ENCODE assay signal across 18 mouse cellular contexts in the genomic region with DNA sequence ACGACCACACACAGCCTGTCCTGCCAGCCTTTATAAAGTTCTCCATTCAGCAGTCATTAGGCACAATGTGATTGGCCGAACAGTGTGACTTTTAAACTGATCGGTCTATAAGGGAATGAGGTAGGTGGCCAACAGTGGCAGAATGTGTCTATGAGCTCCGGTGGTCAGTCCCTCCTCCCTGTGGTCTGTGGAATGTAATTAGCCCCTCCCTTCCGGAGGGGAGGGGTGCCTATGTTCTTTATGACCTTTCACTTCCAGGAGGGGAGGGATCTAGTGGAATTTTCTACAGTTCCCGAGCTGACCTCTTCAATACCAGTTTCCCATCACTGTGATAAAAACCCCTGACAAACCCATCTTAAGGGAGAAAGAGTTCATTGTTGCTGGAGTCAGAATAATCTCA.
"Had no signal": no experiment of that assay in that cellular context is flagged by ENCODE, and none has a peak within 500 bp of the region (broad histone marks: within the 10 kb centered on the region; RNA-seq: fewer than 3 reads in every experiment).

No protein-coding gene starts in this region.

- H3K4me3 ChIP-seq: lung, embryonic 15.5 days; megakaryocyte, embryonic 14.5 days; midbrain, embryonic 13.5 days; midbrain, embryonic 15.5 days; neural tube, embryonic 12.5 days; stomach, embryonic 15.5 days had no signal

- DNase-seq: liver, postnatal 0 days; lung, adult 2 months; lung, postnatal 14 days; lung, postnatal 36 days; right cerebral cortex, postnatal 14 days; thymus, adult 2 months; thymus, postnatal 25 days; thymus, postnatal 4 days had no signal

- ATAC-seq: liver, postnatal 0 days; lung, postnatal 0 days; midbrain, embryonic 13.5 days; midbrain, embryonic 15.5 days had no signal

- H3K9me3 ChIP-seq: lung, embryonic 15.5 days; midbrain, embryonic 13.5 days; midbrain, embryonic 15.5 days; neural tube, embryonic 12.5 days; stomach, embryonic 15.5 days had no signal

- H3K36me3 ChIP-seq: lung, embryonic 15.5 days; midbrain, embryonic 13.5 days; midbrain, embryonic 15.5 days; neural tube, embryonic 12.5 days; stomach, embryonic 15.5 days had no signal

- H3K4me2 ChIP-seq: lung, embryonic 15.5 days; midbrain, embryonic 11.5 days; midbrain, embryonic 13.5 days; midbrain, embryonic 15.5 days; neural tube, embryonic 12.5 days; stomach, embryonic 15.5 days had no signal

- H3K27ac ChIP-seq: lung, embryonic 15.5 days; macrophage; midbrain, embryonic 13.5 days; midbrain, embryonic 15.5 days; neural tube, embryonic 12.5 days; stomach, embryonic 15.5 days; stomach, postnatal 0 days had no signal

- H3K4me1 ChIP-seq: lung, embryonic 15.5 days; megakaryocyte, embryonic 14.5 days; midbrain, embryonic 13.5 days; midbrain, embryonic 15.5 days; neural tube, embryonic 12.5 days; stomach, embryonic 15.5 days had no signal

- H3K27me3 ChIP-seq: lung, embryonic 15.5 days; megakaryocyte, embryonic 14.5 days; midbrain, embryonic 13.5 days; midbrain, embryonic 15.5 days; neural tube, embryonic 12.5 days; stomach, embryonic 15.5 days had no signal

- H3K9ac ChIP-seq: liver, postnatal 0 days; lung, embryonic 15.5 days; midbrain, embryonic 13.5 days; midbrain, embryonic 15.5 days; neural tube, embryonic 12.5 days; stomach, embryonic 15.5 days had no signal
